In the genomic region with DNA sequence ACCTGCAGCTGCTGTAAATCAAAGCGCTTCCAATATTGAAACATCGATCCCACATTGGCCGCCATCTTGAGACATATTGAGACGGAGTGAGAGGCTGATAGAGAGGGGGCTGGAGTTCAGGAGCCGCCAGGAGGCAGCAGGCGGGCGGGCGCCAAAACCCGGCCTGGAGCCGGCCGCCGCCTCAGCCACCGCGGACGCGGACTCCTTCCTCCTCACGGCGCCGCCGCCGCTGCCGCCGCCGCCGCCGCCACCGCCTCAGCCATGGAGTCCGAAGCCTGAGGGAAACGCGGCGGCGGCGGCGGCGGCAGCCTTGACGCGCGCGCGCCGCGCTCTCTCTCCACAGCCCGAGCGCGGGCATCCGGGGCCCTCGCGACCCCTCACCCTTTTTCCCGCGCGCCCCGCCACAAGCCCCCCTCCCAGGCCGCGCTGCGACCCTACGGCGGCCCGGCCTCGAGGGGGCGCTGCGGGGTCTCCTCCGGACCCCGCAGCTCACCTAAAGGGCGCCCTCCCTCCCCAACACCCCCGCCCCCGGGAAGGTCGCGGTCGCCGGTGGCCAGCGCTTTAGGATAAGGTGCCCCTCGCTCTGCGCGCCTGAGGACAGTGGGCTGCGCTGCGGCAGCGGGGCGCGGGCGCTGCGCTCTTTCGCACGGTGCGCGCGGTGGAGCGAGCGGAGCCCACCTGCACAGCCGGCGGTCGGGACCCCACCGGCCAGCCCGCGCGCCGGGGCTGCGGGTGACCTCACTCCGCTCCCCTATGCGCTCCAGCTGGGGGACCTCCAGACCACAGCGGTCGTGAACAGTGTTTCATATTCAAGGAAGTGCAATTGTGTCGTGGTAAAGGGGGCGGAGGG, we compare ENCODE assay signal across 7 mouse cellular contexts. TPM values are rescaled to one million over a fixed set of nuclear protein-coding genes. Genes with fewer than 3 reads are reported as not detected.
DNase-seq lines count a peak whose midpoint lies in the region; ATAC-seq and TF ChIP-seq lines count a peak whose summit lies in the region.

A gene (minus strand): TSS at position 315 of the 850 bp plus-strand sequence.

- no peaks in the 10 kb centered on the region for H3K9me3 ChIP-seq in embryonic facial prominence, embryonic 11.5 days (replicated peaks; ENCODE audit: control insufficient read depth, low read length)
- no peaks in the 10 kb centered on the region for H3K9me3 ChIP-seq in limb, embryonic 10.5 days (replicated peaks)
- no peaks in the 10 kb centered on the region for H3K9me3 ChIP-seq in midbrain, embryonic 12.5 days

- peaks cover 10% of the 10 kb centered on the region for H3K27me3 ChIP-seq in embryonic facial prominence, embryonic 11.5 days (ENCODE audit: control insufficient read depth, insufficient read depth, low read length)
- H3K27me3 ChIP-seq in limb, embryonic 10.5 days (ENCODE audit: low read depth, poor library complexity, severe bottlenecking) = peaks cover 43% of the 10 kb centered on the region
- H3K27me3 ChIP-seq in midbrain, embryonic 12.5 days = peaks cover 30% of the 10 kb centered on the region
- peaks cover 7% of the 10 kb centered on the region; the same call in 1 of the 2 replicates for H3K27me3 ChIP-seq in small intestine, adult 2 months (ENCODE audit: control insufficient read depth, insufficient read depth, low read length)

- H3K36me3 ChIP-seq in embryonic facial prominence, embryonic 11.5 days (replicated peaks; ENCODE audit: control insufficient read depth, insufficient read depth, low read depth, low read length) = no peaks in the 10 kb centered on the region
- H3K36me3 ChIP-seq in limb, embryonic 10.5 days = no peaks in the 10 kb centered on the region
- H3K36me3 ChIP-seq in midbrain, embryonic 12.5 days = no peaks in the 10 kb centered on the region
- no peaks in the 10 kb centered on the region for H3K36me3 ChIP-seq in small intestine, adult 2 months (ENCODE audit: control insufficient read depth, insufficient read depth, low read length)

- H3K4me1 ChIP-seq in embryonic facial prominence, embryonic 11.5 days (ENCODE audit: control insufficient read depth, insufficient read depth, low read length) = no peaks in the 10 kb centered on the region
- peaks cover 52% of the 10 kb centered on the region for H3K4me1 ChIP-seq in limb, embryonic 10.5 days
- H3K4me1 ChIP-seq in midbrain, embryonic 12.5 days = peaks cover 36% of the 10 kb centered on the region
- peaks cover 9% of the 10 kb centered on the region for H3K4me1 ChIP-seq in small intestine, adult 2 months (ENCODE audit: control insufficient read depth, insufficient read depth, insufficient read length, low read length)

- peak within 1 kb of the TSS; percentile 81 for H3K4me2 ChIP-seq in embryonic facial prominence, embryonic 11.5 days (ENCODE audit: low read depth, low read length)
- H3K4me2 ChIP-seq in midbrain, embryonic 12.5 days (replicated peaks) = peak within 1 kb of the TSS; percentile 97

- under 1% methylated on average over 61 of the region's 103 CpGs for WGBS in embryonic facial prominence, embryonic 11.5 days
- under 1% methylated on average over 102 of the region's 103 CpGs for WGBS in limb, embryonic 10.5 days
- under 1% methylated on average over 66 of the region's 103 CpGs for WGBS in midbrain, embryonic 12.5 days
- WGBS in small intestine, adult 2 months = under 1% methylated on average over 86 of the region's 103 CpGs

- TF ChIP-seq CTCF in small intestine, adult 2 months (IDR thresholded peaks at IDR 0.05; ENCODE audit: extremely low read depth, insufficient read length, insufficient replicate concordance, low read depth, low read length) = peak; percentile 47; the same call in 1 of the 2 replicates

- H3K27ac ChIP-seq in embryonic facial prominence, embryonic 11.5 days (replicated peaks; ENCODE audit: low read depth, low read length) = peak within 1 kb of the TSS; percentile 84
- peak within 1 kb of the TSS; percentile 99 for H3K27ac ChIP-seq in limb, embryonic 10.5 days
- H3K27ac ChIP-seq in midbrain, embryonic 12.5 days (replicated peaks) = peak within 1 kb of the TSS; percentile 97
- peak within 1 kb of the TSS; percentile 77 for H3K27ac ChIP-seq in small intestine, adult 2 months (ENCODE audit: insufficient read depth, low read depth, low read length)

- H3K4me3 ChIP-seq in embryonic facial prominence, embryonic 11.5 days (ENCODE audit: low read depth, low read length) = peak within 1 kb of the TSS; percentile 82
- H3K4me3 ChIP-seq in limb, embryonic 10.5 days = peak within 1 kb of the TSS; percentile 97
- peak within 1 kb of the TSS; percentile 85 for H3K4me3 ChIP-seq in midbrain, embryonic 12.5 days
- H3K4me3 ChIP-seq in small intestine, adult 2 months (ENCODE audit: low read depth, low read length) = peak within 1 kb of the TSS; percentile 100

- no peak for TF ChIP-seq POLR2A in small intestine, adult 2 months (IDR thresholded peaks at IDR 0.05; ENCODE audit: low read depth, low read length)

- H3K9ac ChIP-seq in embryonic facial prominence, embryonic 11.5 days (replicated peaks; ENCODE audit: low read length) = peak within 1 kb of the TSS; percentile 93
- peak within 1 kb of the TSS; percentile 93 for H3K9ac ChIP-seq in midbrain, embryonic 12.5 days (replicated peaks)

- peak; percentile 86 for ATAC-seq in embryonic facial prominence, embryonic 11.5 days (replicated peaks; ENCODE audit: insufficient number of reproducible peaks, low FRiP score, low TSS enrichment, low read depth)
- ATAC-seq in midbrain, embryonic 12.5 days (ENCODE audit: low FRiP score, low read depth) = peak; percentile 85

- peak; percentile 92 for DNase-seq in adrenal gland, postnatal 14 days
- DNase-seq in embryonic facial prominence, embryonic 11.5 days (ENCODE audit: low spot score) = peak; percentile 91
- DNase-seq in heart, adult 11 months = peak; percentile 98
- peak; percentile 86 for DNase-seq in kidney, adult 18-20 months
- peak; percentile 84 for DNase-seq in limb, embryonic 10.5 days (ENCODE audit: low spot score)

RNA-seq across cellular contexts. Expression of the gene that starts here (rescaled TPM):
- total RNA-seq in adrenal gland, postnatal 14 days (2021) = 83.1 and 95.0 TPM in 2 replicates
- polyA plus RNA-seq in embryonic facial prominence, embryonic 11.5 days (2014; fragmentation: Nextera tagmentation; extraction: Ambion mirVana) = 64.9 and 71.2 TPM in 2 replicates
- 59.1 and 67.7 TPM in 2 replicates for polyA plus RNA-seq in limb, embryonic 10.5 days (2016; fragmentation: Nextera tagmentation; extraction: Ambion mirVana)
- 150 and 159 TPM in 2 replicates for polyA plus RNA-seq in midbrain, embryonic 12.5 days (2016; fragmentation: Nextera tagmentation; extraction: Ambion mirVana)
- polyA plus RNA-seq in small intestine, adult 2 months (2012; rRNA removed) = 17.0 and 42.1 TPM in 2 replicates

Comparison
In these comparisons a context has a peak if more than half of its experiments do, and no peak if none do; other contexts are left out.
1. Peak in every context shown above with its lines: DNase-seq, ATAC-seq, H3K4me3 ChIP-seq and H3K27ac ChIP-seq.